Mouse (Mus musculus): Measurements from ENCODE around the gene Wbp1l.

DNA sequence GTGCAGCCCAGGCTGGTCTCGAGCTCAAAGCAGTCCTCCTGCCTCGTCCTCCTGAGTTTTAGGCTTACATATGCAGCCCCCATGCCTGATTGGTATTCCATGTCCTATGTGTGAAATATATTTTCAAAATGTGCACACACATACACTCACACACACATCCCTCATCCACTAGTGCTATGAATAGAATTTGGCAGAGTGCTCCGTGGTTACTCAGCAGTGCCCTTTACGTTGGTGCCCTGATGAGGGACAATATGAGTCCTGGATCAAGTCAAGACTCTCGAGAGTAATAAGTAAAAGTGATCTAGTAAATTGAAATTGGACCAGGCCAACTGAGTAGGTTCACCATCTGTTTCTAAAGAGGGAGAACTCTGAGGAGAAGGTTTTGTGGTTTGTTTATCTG is 44.4 kb downstream of the Wbp1l start:
- no peak for TF ChIP-seq POLR2A (IDR thresholded peaks at IDR 0.05; ENCODE audit: insufficient read depth, low read depth, low read length)
- TF ChIP-seq CTCF (IDR thresholded peaks at IDR 0.05; ENCODE audit: insufficient read depth, low read depth, low read length), result no peak
